Mouse (Mus musculus) bone marrow, adult 2 months (tissue): ENCODE results near the gene 4930430F08Rik. TPM values are rescaled to one million over a fixed set of nuclear protein-coding genes. Genes with fewer than 3 reads are reported as not detected.
A peak's percentile ranks its signal among the peaks of the same experiment; 100 is the strongest.

Experiments
- H3K27ac ChIP-seq: fragments of 200-500 bp; 2 replicates; pipeline ENCODE4 v1.5.1; 2012; ENCODE audit warnings: low read depth, mild to moderate bottlenecking, control low read depth, inconsistent platforms, low read length; ENCODE audit not compliant: control insufficient read depth, poor library complexity, insufficient read depth
- H3K4me1 ChIP-seq: fragments of 200-500 bp; 2 replicates; pipeline ENCODE4 v1.6.1; 2011; ENCODE audit warnings: low read length; ENCODE audit not compliant: control insufficient read depth, insufficient read depth
- H3K4me3 ChIP-seq: fragments of 200-500 bp; replicated peaks from 2 replicates; pipeline ENCODE3; 2011; ENCODE audit warnings: mild to moderate bottlenecking, low read depth, low read length, control low read depth; ENCODE audit not compliant: control insufficient read depth
- CTCF ChIP-seq: fragments of 200-500 bp; IDR thresholded peaks from 2 replicates; pipeline ENCODE4 v1.5.1; 2011; ENCODE audit warnings: low read length, control low read depth; ENCODE audit not compliant: control insufficient read depth, insufficient read depth
- POLR2A ChIP-seq: fragments of 200-500 bp; IDR thresholded peaks from 2 replicates; pipeline ENCODE4 v1.6.1; 2011; ENCODE audit warnings: low read depth, mild to moderate bottlenecking, control low read depth, low read length, borderline replicate concordance; ENCODE audit not compliant: control insufficient read depth
- WGBS: fragments of 180-500 bp; shearing (Covaris S2); methylation state at CpG from one replicate; pipeline ENCODE4 v1.1.7; 2018; 5-methylcytosine and 5-hydroxymethylcytosine counted together
- polyA plus RNA-seq: library from polyadenylated mRNA; stranded (reverse); fragments of >200 nt; gene quantifications from 2 replicates; pipeline ENCODE4 v1.2.4, GENCODE M21; 2011; ENCODE audit warnings: low replicate concordance; ENCODE audit not compliant: missing spikeins, insufficient read depth, insufficient read length

The 4930430F08Rik gene
- polyA plus RNA-seq, result 3.5 and 6.5 TPM in 2 replicates

DNA sequence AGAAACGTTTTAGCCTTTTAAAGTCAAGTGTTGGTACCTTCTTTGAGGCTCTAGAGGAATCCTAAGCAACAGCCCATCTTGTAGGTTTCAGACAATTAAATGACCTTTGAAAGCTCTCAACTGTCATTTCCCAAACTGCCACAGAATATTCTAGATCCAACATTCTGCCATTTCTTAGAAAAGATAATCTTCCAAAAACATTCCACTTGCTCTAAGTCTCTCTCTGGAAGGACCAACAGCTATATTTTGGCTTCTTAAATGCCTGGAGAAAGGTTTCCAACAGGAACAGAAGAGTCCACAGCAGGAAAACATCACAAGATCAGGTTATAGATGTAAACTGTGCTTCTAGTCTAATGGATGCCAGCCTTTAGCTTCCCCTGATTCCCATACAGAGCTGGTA, at the start of gene 4930430F08Rik, which contains the start of gene 1700017N19Rik:
Gene 4930430F08Rik, minus strand, starts transcription at position 101 of the 400 bp plus-strand sequence.
Gene 1700017N19Rik, plus strand, starts transcription at position 162 of the 400 bp plus-strand sequence.
- no peak within 1 kb of the TSS for H3K27ac ChIP-seq
- 76% methylated on average over 1 of the region's 1 CpGs for WGBS
- no peaks in the 10 kb centered on the region for H3K4me1 ChIP-seq
- H3K4me3 ChIP-seq, result no peak within 1 kb of the TSS
- no peak for TF ChIP-seq CTCF
- TF ChIP-seq POLR2A, result no peak

DNA sequence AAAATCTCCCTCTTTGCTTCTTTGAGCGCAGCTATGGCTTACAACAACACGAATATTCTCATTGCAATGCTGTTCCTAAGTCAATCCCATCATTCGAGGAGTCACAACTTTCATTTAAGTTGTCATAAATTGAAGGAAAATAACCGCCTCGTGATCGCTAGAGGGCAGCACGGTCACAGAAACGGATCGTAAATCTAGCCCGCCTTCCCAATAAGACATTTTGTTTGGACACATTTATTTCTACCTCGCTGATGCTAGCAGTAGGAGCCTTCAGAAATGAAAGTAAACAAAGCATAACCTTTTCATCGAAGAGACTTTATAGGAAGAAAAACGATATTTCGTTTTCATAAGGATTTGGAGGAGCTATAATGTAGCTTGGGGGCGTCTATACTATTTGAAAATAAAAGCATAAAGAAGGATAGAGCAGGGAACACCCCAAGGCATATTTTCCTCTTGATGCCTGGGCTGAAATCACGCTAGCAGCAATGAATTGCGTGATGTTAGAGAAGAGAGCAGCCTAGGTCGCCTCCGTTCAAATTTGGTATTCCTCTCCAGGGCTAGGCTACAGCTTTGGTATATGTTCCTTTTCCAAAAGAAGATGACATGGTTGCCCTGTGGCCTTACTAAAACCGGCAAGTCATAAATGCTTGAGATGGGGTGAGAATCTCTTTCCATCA, 39.7 kb upstream of the 4930430F08Rik start:
- TF ChIP-seq CTCF (peak; percentile 66), POLR2A (no peak)
- Histone ChIP-seq H3K4me3 (no peak overlapping the region), H3K4me1 (no peaks in the 10 kb centered on the region; the same call in 1 of the 2 replicates), H3K27ac (no peak overlapping the region)
- WGBS, result 18% methylated on average over 20 of the region's 20 CpGs

DNA sequence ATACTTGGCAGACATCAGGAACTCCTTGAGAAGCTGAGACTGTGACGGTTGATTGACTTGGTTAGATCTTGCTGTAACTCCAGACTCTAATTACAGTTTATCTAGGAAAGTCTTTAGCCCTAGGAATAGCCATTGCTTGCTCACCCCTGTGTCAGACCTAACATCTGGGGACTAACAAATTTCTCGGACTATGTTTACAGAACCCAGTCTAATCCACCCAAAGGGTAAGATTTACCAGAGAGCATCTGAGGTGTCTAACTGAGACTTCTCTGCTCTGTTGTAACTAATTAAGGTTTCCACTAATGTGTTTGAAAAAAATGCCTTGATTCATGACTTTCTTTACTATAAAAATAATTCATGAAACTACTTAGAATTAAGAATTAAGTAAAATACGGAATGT, 32.3 kb upstream of the 4930430F08Rik start:
- no peak overlapping the region for H3K4me3 ChIP-seq
- no peak overlapping the region for H3K27ac ChIP-seq
- WGBS, result 83% methylated on average over 3 of the region's 3 CpGs
- no peak for TF ChIP-seq CTCF
- TF ChIP-seq POLR2A, result no peak
- no peaks in the 10 kb centered on the region; the same call in 1 of the 2 replicates for H3K4me1 ChIP-seq

GRCm38 (mm10) chr10:100620040-100620439, 29.8 kb upstream of the 4930430F08Rik start:
- 90% methylated on average over 12 of the region's 12 CpGs for WGBS
- Histone ChIP-seq H3K27ac (no peak overlapping the region), H3K4me3 (no peak overlapping the region), H3K4me1 (no peaks in the 10 kb centered on the region)
- TF ChIP-seq POLR2A (no peak), CTCF (no peak)

DNA sequence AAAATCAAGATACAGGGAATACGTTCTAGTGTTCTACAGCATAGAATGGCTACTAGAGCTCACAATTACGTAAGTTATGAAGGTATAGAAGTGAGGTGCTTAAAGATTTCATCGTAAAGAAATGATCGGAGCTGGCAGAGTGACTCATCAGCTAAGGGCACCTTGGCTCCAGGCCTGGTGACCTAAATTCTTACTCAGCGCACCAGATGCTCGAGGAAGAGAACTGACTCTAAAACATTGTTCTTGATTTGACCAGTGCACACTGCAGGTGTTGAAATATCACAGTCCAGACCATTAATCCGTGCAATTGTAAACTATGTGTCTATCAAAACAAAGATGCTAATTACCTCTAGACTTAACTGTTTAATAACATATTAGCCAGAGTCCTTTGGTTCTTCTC, 29.3 kb upstream of the 4930430F08Rik start:
- H3K4me3 ChIP-seq, result no peak overlapping the region
- no peaks in the 10 kb centered on the region for H3K4me1 ChIP-seq
- no peak for TF ChIP-seq CTCF
- no peak for TF ChIP-seq POLR2A
- 81% methylated on average over 7 of the region's 7 CpGs for WGBS
- no peak overlapping the region for H3K27ac ChIP-seq

- H3K4me1 ChIP-seq, result no peaks in the 10 kb centered on the region
- WGBS, result 80% methylated on average over 6 of the region's 6 CpGs
- TF ChIP-seq POLR2A (no peak), CTCF (no peak)
- no peak overlapping the region for H3K4me3 ChIP-seq
- H3K27ac ChIP-seq, result no peak overlapping the region
These were observed 27.1 kb upstream of the 4930430F08Rik start for GRCm38 (mm10) chr10:100617233-100617903.

DNA sequence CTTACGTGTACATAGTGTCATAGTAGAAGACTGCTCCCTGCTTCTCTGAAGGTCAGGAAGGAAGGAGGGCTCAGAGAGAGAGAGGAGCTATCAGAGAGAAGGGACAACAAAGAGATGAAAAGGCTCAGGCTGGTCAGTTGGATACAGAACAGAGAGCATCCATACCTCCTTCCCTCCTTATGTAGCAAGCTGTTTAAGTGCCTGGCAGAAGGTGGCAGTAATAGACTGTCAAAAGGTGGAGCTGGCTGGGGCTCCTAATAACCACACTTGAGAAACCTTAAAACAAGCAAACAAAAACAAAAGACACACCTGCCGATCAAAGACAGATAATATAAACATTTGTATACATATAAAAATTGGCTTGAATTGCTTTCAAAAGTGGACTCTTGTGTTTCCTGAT, 14.0 kb upstream of the 4930430F08Rik start:
- Histone ChIP-seq H3K27ac (no peak overlapping the region), H3K4me3 (no peak overlapping the region), H3K4me1 (no peaks in the 10 kb centered on the region; the same call in 1 of the 2 replicates)
- 62% methylated on average over 2 of the region's 2 CpGs for WGBS
- TF ChIP-seq POLR2A (no peak), CTCF (no peak)

DNA sequence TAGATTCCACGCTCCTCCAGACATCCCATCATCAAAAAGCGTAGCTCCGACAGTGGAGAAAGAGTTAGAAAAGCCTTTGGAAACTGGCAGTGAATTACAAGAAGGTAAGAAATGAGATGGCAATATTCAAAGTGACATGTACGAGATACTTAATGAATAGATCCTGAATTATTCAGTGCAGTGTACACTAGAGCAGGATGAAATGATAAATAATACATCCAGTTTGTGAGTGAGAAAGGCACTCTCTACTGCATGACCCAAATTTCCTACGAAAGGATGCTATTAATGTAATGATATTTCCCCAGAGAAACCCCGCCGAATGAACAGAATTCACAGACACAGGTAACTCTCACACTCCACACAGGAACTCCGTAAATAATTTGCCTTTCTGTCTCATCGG, 13.3 kb upstream of the 4930430F08Rik start:
- TF ChIP-seq POLR2A (no peak), CTCF (no peak)
- Histone ChIP-seq H3K4me1 (no peaks in the 10 kb centered on the region; the same call in 1 of the 2 replicates), H3K27ac (no peak overlapping the region), H3K4me3 (no peak overlapping the region)
- 86% methylated on average over 9 of the region's 9 CpGs for WGBS
